Mouse (Mus musculus) heart, embryonic 15.5 days (tissue): Measurements from ENCODE around the gene Rnls. TPM values are rescaled to one million over a fixed set of nuclear protein-coding genes. Genes with fewer than 3 reads are reported as not detected.

Experiments
- microRNA-seq: library from miRNA; unstranded; fragments of <30 nt; microRNA quantifications from one replicate; pipeline ENCODE4, GENCODE M21; 2016
- polyA plus RNA-seq: library from polyadenylated mRNA; unstranded; fragments of >200 nt; fragmentation: Nextera tagmentation; extraction: Ambion mirVana; gene quantifications from 2 replicates; pipeline ENCODE4 v1.2.1, GENCODE M21; 2015

The Rnls gene
- polyA plus RNA-seq, 1 experiment from 2014 or later: 11.1 TPM

Small RNA genes within 50 kb of the gene (microRNA-seq; reads per million reads assigned to microRNA genes)
- gene Mir3970: 2.5 reads per million, percentile 7 among the genes with 10 or more reads in this experiment

Other genes starting within 250 kb of the Rnls start
- not detected in 2 replicates for gene Lipo4, start 125.5 kb upstream of the Rnls start, polyA plus RNA-seq
- not detected in 2 replicates for gene Gm8978, start 233.0 kb upstream of the Rnls start, polyA plus RNA-seq